Mouse (Mus musculus): ENCODE measurements around the gene Pgc.

DNA sequence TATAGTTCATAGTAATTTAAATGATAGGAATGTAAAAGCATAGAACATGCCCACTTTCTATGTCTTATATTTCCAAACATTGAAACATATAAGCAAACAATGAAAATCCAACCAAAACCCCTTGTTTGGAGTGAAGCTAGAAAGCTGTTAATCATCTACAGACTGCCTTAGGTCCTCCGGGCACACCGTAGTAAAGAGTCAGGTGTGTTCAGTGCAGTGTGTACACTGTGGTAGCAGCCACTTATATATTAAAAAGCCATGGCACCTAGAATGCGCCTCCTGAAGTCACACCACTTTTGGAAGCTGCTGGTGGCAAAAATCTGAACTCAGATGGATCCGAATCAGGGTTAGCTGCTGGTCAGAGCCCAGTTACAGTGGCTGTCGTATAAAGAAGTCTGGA is 48.4 kb upstream of the Pgc start:
- no peak for TF ChIP-seq REST (IDR thresholded peaks at IDR 0.05; ENCODE audit: insufficient read depth, insufficient read length)
- TF ChIP-seq USF1 (IDR thresholded peaks at IDR 0.05; ENCODE audit: low read depth): no peak
- no peak for TF ChIP-seq POLR2A (IDR thresholded peaks at IDR 0.05; ENCODE audit: insufficient read length, low read depth)
- TF ChIP-seq SRF (IDR thresholded peaks at IDR 0.05; ENCODE audit: control insufficient read depth, insufficient read length, low read depth): no peak
- no peak for TF ChIP-seq MAX (IDR thresholded peaks at IDR 0.05; ENCODE audit: low read depth)
- no peak for TF ChIP-seq POLR2AphosphoS2 (IDR thresholded peaks at IDR 0.05; ENCODE audit: insufficient read length, low read depth)
- TF ChIP-seq TCF12 (IDR thresholded peaks at IDR 0.05; ENCODE audit: insufficient read depth, poor library complexity, severe bottlenecking): no peak
- TF ChIP-seq MYOG (IDR thresholded peaks at IDR 0.05; ENCODE audit: control insufficient read depth in 1 of 3, insufficient read depth in 1 of 3, insufficient read length in 2 of 3, low read depth in 2 of 3): no peak
- no peak for TF ChIP-seq MYOD1 (IDR thresholded peaks at IDR 0.05; ENCODE audit: control insufficient read depth in 1 of 3, insufficient read length in 2 of 3, low read depth in 2 of 3)
- no peak for TF ChIP-seq CEBPB (IDR thresholded peaks at IDR 0.05; ENCODE audit: insufficient read depth, poor library complexity, severe bottlenecking)
